Comparison of ENCODE assay signal across 18 mouse cellular contexts in genomic region chr6:29208178-29208577, GRCm38 (mm10). TPM values are rescaled to one million over a fixed set of nuclear protein-coding genes. Genes with fewer than 3 reads are reported as not detected.
DNase-seq lines count a peak whose midpoint lies in the region; ATAC-seq and TF ChIP-seq lines count a peak whose summit lies in the region.
"Had no signal": no experiment of that assay in that cellular context is flagged by ENCODE, and none has a peak within 500 bp of the region (broad histone marks: within the 10 kb centered on the region; RNA-seq: fewer than 3 reads in every experiment).

No protein-coding gene starts in this region.

- H3K9me3 ChIP-seq in midbrain, embryonic 11.5 days (ENCODE audit: control insufficient read depth, low read length), result no peaks in the 10 kb centered on the region
- no peaks in the 10 kb centered on the region for H3K9me3 ChIP-seq in midbrain, embryonic 15.5 days
- H3K9me3 ChIP-seq in lung, postnatal 0 days (ENCODE audit: low read length), result no peaks in the 10 kb centered on the region
- H3K9me3 ChIP-seq: embryonic facial prominence, embryonic 10.5 days; hindbrain, embryonic 12.5 days; limb, embryonic 12.5 days; liver, embryonic 15.5 days had no signal

- peak overlapping the region; percentile 20 for H3K27ac ChIP-seq in heart, adult 2 months
- no peak overlapping the region for H3K27ac ChIP-seq in midbrain, embryonic 11.5 days (ENCODE audit: low read depth, low read length)
- H3K27ac ChIP-seq in midbrain, embryonic 15.5 days, result no peak overlapping the region
- no peak overlapping the region for H3K27ac ChIP-seq in lung, postnatal 0 days (ENCODE audit: low read length)
- H3K27ac ChIP-seq: embryonic facial prominence, embryonic 10.5 days; hindbrain, embryonic 12.5 days; kidney, postnatal 0 days; limb, embryonic 12.5 days; liver, embryonic 15.5 days had no signal

- H3K4me1 ChIP-seq in heart, adult 2 months (ENCODE audit: control insufficient read depth, insufficient read depth, low read length), result peaks cover 13% of the 10 kb centered on the region
- peaks cover 6% of the 10 kb centered on the region for H3K4me1 ChIP-seq in midbrain, embryonic 11.5 days (ENCODE audit: control insufficient read depth, insufficient read depth, low read length)
- peaks cover 32% of the 10 kb centered on the region for H3K4me1 ChIP-seq in midbrain, embryonic 15.5 days
- peaks cover 7% of the 10 kb centered on the region; the same call in 1 of the 2 replicates for H3K4me1 ChIP-seq in lung, postnatal 0 days (ENCODE audit: insufficient read depth, low read depth, low read length)

- WGBS in heart, adult 2 months, result 49% methylated on average over 5 of the region's 5 CpGs
- WGBS in midbrain, embryonic 11.5 days, result 88% methylated on average over 5 of the region's 5 CpGs
- 91% methylated on average over 5 of the region's 5 CpGs for WGBS in midbrain, embryonic 15.5 days
- 54% methylated on average over 5 of the region's 5 CpGs for WGBS in lung, postnatal 0 days

- TF ChIP-seq EP300 in heart, adult 2 months (IDR thresholded peaks at IDR 0.05; ENCODE audit: insufficient read depth, low read depth, low read length), result no peak
- TF ChIP-seq EP300 in lung, postnatal 0 days (IDR thresholded peaks at IDR 0.05), result peak; percentile 18; the same call in 1 of the 2 replicates

- no peaks in the 10 kb centered on the region for H3K79me2 ChIP-seq in heart, adult 2 months (replicated peaks; ENCODE audit: control insufficient read depth, insufficient read depth, low read length)

- TF ChIP-seq CTCF in heart, adult 2 months (IDR thresholded peaks at IDR 0.05), result no peak
- TF ChIP-seq CTCF in lung, postnatal 0 days (IDR thresholded peaks at IDR 0.05), result no peak

- intact Hi-C loops in heart, adult 2 months (cut with DNase I), result no loop called here
- intact Hi-C loops in heart, postnatal 25 days (cut with DNase I), result no loop called here

- ATAC-seq in midbrain, embryonic 11.5 days (ENCODE audit: low FRiP score), result no peak
- no peak for ATAC-seq in midbrain, embryonic 15.5 days (replicated peaks)
- ATAC-seq in lung, postnatal 0 days, result no peak
- ATAC-seq: intestine, postnatal 0 days had no signal

- H3K27me3 ChIP-seq in heart, adult 2 months (ENCODE audit: control insufficient read depth, insufficient read depth, low read length), result no peaks in the 10 kb centered on the region
- H3K27me3 ChIP-seq in midbrain, embryonic 11.5 days (ENCODE audit: control insufficient read depth, insufficient read depth, low read length), result no peaks in the 10 kb centered on the region
- no peaks in the 10 kb centered on the region for H3K27me3 ChIP-seq in midbrain, embryonic 15.5 days (replicated peaks)
- no peaks in the 10 kb centered on the region for H3K27me3 ChIP-seq in lung, postnatal 0 days (replicated peaks; ENCODE audit: insufficient read depth, low read length)

- H3K9ac ChIP-seq in heart, adult 2 months (ENCODE audit: low read depth, low read length), result no peak overlapping the region
- H3K9ac ChIP-seq in midbrain, embryonic 11.5 days (ENCODE audit: low read length), result no peak overlapping the region
- H3K9ac ChIP-seq in midbrain, embryonic 15.5 days, result no peak overlapping the region
- H3K9ac ChIP-seq in lung, postnatal 0 days (replicated peaks; ENCODE audit: low read depth), result no peak overlapping the region
- H3K9ac ChIP-seq: hindbrain, embryonic 12.5 days; limb, embryonic 12.5 days; liver, embryonic 15.5 days had no signal

- no peak overlapping the region for H3K4me2 ChIP-seq in midbrain, embryonic 11.5 days
- H3K4me2 ChIP-seq in midbrain, embryonic 15.5 days, result no peak overlapping the region
- H3K4me2 ChIP-seq in lung, postnatal 0 days (replicated peaks; ENCODE audit: low read depth, low read length), result no peak overlapping the region
- H3K4me2 ChIP-seq: hindbrain, embryonic 12.5 days; limb, embryonic 12.5 days; liver, embryonic 15.5 days had no signal

- no peaks in the 10 kb centered on the region for H3K36me3 ChIP-seq in heart, adult 2 months (ENCODE audit: control insufficient read depth, insufficient read depth, low read length)
- H3K36me3 ChIP-seq in midbrain, embryonic 11.5 days (ENCODE audit: control insufficient read depth, insufficient read depth, low read length), result peaks cover 3% of the 10 kb centered on the region; the same call in 1 of the 2 replicates
- peaks cover 11% of the 10 kb centered on the region; the same call in 1 of the 2 replicates for H3K36me3 ChIP-seq in midbrain, embryonic 15.5 days (replicated peaks)
- 0 out of 2 replicates have a peak, but pooled peaks cover 13% of the 10 kb centered on the region for H3K36me3 ChIP-seq in lung, postnatal 0 days (ENCODE audit: insufficient read depth, low read length)
- H3K36me3 ChIP-seq: liver, embryonic 15.5 days had no signal

- no peak for DNase-seq in heart, adult 2 months
- DNase-seq in heart, postnatal 25 days (ENCODE audit: low spot score), result no peak
- peak; percentile 68 for DNase-seq in midbrain, embryonic 11.5 days (ENCODE audit: low spot score, missing footprints)
- DNase-seq in lung, postnatal 0 days (ENCODE audit: low spot score), result peak; percentile 30
- DNase-seq in lung, postnatal 4 days, result peak; percentile 44 to 51
- no peak for DNase-seq in thymus, postnatal 10 days (ENCODE audit: low spot score in 2 of 2)
- DNase-seq: adrenal gland, adult 8-10 months; cerebellum, adult 11 months; cerebellum, postnatal 36 days; gastrocnemius, postnatal 36 days had no signal

- no peak overlapping the region for H3K4me3 ChIP-seq in heart, adult 2 months
- no peak overlapping the region for H3K4me3 ChIP-seq in midbrain, embryonic 11.5 days (ENCODE audit: low read depth, low read length)
- no peak overlapping the region for H3K4me3 ChIP-seq in midbrain, embryonic 15.5 days
- no peak overlapping the region for H3K4me3 ChIP-seq in lung, postnatal 0 days (ENCODE audit: low read depth, low read length)
- H3K4me3 ChIP-seq: embryonic facial prominence, embryonic 10.5 days; hindbrain, embryonic 12.5 days; limb, embryonic 12.5 days; liver, embryonic 15.5 days had no signal

- TF ChIP-seq POLR2A in heart, adult 2 months (IDR thresholded peaks at IDR 0.05; ENCODE audit: insufficient read depth, low read depth, low read length), result no peak

RNA-seq across cellular contexts. Expression of gene Impdh1, which starts 8.0 kb away (rescaled TPM):
- total RNA-seq in heart, adult 2 months (2021), result 10 to 100 TPM; 17.8 to 18.9 TPM
- 34.2 and 36.3 TPM in 2 replicates for polyA plus RNA-seq in heart, adult 2 months (2012; rRNA removed)
- 10 to 100 TPM; 22.7 to 23.0 TPM for total RNA-seq in heart, postnatal 25 days (2021)
- polyA plus RNA-seq in midbrain, embryonic 11.5 days (2014; fragmentation: Nextera tagmentation; extraction: Ambion mirVana), result 36.9 and 42.0 TPM in 2 replicates
- polyA plus RNA-seq in midbrain, embryonic 15.5 days (2015; fragmentation: Nextera tagmentation; extraction: Ambion mirVana), result 59.3 and 63.4 TPM in 2 replicates
- 93.8 and 106 TPM in 2 replicates for polyA plus RNA-seq in lung, postnatal 0 days (2015; fragmentation: Nextera tagmentation; extraction: Ambion mirVana)

RNA-seq across cellular contexts. Expression of gene Prrt4, which starts 28.8 kb away (rescaled TPM):
- total RNA-seq in heart, adult 2 months (2021), result 1 to 10 TPM; 2.2 TPM
- 2.0 and 2.2 TPM in 2 replicates for polyA plus RNA-seq in heart, adult 2 months (2012; rRNA removed)
- total RNA-seq in heart, postnatal 25 days (2021), result 1 to 10 TPM; 3.1 to 3.6 TPM
- polyA plus RNA-seq in midbrain, embryonic 11.5 days (2014; fragmentation: Nextera tagmentation; extraction: Ambion mirVana), result 0.53 and 0.58 TPM in 2 replicates
- polyA plus RNA-seq in midbrain, embryonic 15.5 days (2015; fragmentation: Nextera tagmentation; extraction: Ambion mirVana), result 9.8 and 10.7 TPM in 2 replicates
- polyA plus RNA-seq in lung, postnatal 0 days (2015; fragmentation: Nextera tagmentation; extraction: Ambion mirVana), result 2.0 and 2.5 TPM in 2 replicates
- total RNA-seq: megakaryocyte progenitor cell, adult 5-6 weeks had no signal

RNA-seq across cellular contexts. Expression of gene Rbm28, which starts 43.4 kb away (rescaled TPM):
- 10 to 100 TPM; 18.4 to 18.8 TPM for total RNA-seq in heart, adult 2 months (2021)
- 4.6 and 13.2 TPM in 2 replicates for polyA plus RNA-seq in heart, adult 2 months (2012; rRNA removed)
- total RNA-seq in heart, postnatal 25 days (2021), result 10 to 100 TPM; 18.3 to 18.4 TPM
- polyA plus RNA-seq in midbrain, embryonic 11.5 days (2014; fragmentation: Nextera tagmentation; extraction: Ambion mirVana), result 60.5 and 64.4 TPM in 2 replicates
- 38.9 and 46.9 TPM in 2 replicates for polyA plus RNA-seq in midbrain, embryonic 15.5 days (2015; fragmentation: Nextera tagmentation; extraction: Ambion mirVana)
- polyA plus RNA-seq in lung, postnatal 0 days (2015; fragmentation: Nextera tagmentation; extraction: Ambion mirVana), result 16.9 and 19.1 TPM in 2 replicates

Comparison
In these comparisons a context has a peak if more than half of its experiments do, and no peak if none do; other contexts are left out.
1. DNase-seq: peak in midbrain, embryonic 11.5 days (single experiment), lung, postnatal 0 days (single experiment) and lung, postnatal 4 days (2 of 2); none in heart, adult 2 months (0 of 2), heart, postnatal 25 days (single experiment) and thymus, postnatal 10 days (0 of 2).